Mouse (Mus musculus) MEL (cell line): ENCODE results near the gene Limch1. TPM values are rescaled to one million over a fixed set of nuclear protein-coding genes. Genes with fewer than 3 reads are reported as not detected.

Experiments
- DNase-seq: peaks from one replicate; pipeline ENCODE4 v3.0.0; 2011; ENCODE audit warnings: low read depth, low spot score
- H3K27ac ChIP-seq: 2 replicates; pipeline ENCODE4 v1.5.1; 2012; ENCODE audit warnings: low read depth, mild to moderate bottlenecking, control low read depth, low read length, moderate library complexity; ENCODE audit not compliant: control insufficient read depth
- H3K27me3 ChIP-seq, 2 experiments: fragments of 150-350 bp in 1 of 2; sonication (generic) in 1 of 2; 2 replicates each; pipeline ENCODE4 v1.6.1; 2012; ENCODE audit warnings: low read length in 2 of 2, mild to moderate bottlenecking in 2 of 2, improper control_type of control experiment in 1 of 2, moderate library complexity in 1 of 2; ENCODE audit not compliant: insufficient read depth in 2 of 2, control insufficient read depth in 1 of 2
- H3K36me3 ChIP-seq, 2 experiments: 2 replicates each; pipeline ENCODE4 v1.6.1; 2012 to 2014; ENCODE audit warnings: low read length in 2 of 2, improper control_type of control experiment in 1 of 2, inconsistent platforms in 1 of 2, mild to moderate bottlenecking in 1 of 2; ENCODE audit not compliant: insufficient read depth in 2 of 2, control insufficient read depth in 1 of 2
- H3K4me1 ChIP-seq, 2 experiments: fragments of 150-350 bp in 1 of 2; sonication (generic) in 1 of 2; 2 replicates each; pipeline ENCODE4 v1.6.1; 2012; ENCODE audit warnings: low read length in 2 of 2, improper control_type of control experiment in 1 of 2, mild to moderate bottlenecking in 1 of 2; ENCODE audit not compliant: insufficient read depth in 2 of 2, control insufficient read depth in 1 of 2
- H3K4me3 ChIP-seq, 2 experiments: fragments of 150-350 bp in 1 of 2; sonication (generic) in 1 of 2; 2 replicates each; pipeline ENCODE4 v1.5.1; 2012; ENCODE audit warnings: low read depth in 2 of 2, low read length in 2 of 2, mild to moderate bottlenecking in 2 of 2, moderate library complexity in 2 of 2, control low read depth in 1 of 2, improper control_type of control experiment in 1 of 2; ENCODE audit not compliant: control insufficient read depth in 1 of 2, insufficient read depth in 1 of 2
- H3K79me2 ChIP-seq: 2 replicates; pipeline ENCODE4 v1.6.1; 2012; ENCODE audit warnings: mild to moderate bottlenecking, low read length, moderate library complexity; ENCODE audit not compliant: control insufficient read depth, poor library complexity, insufficient read depth
- H3K9ac ChIP-seq: 2 replicates; pipeline ENCODE4 v1.6.1; 2012; ENCODE audit warnings: low read depth, mild to moderate bottlenecking, control low read depth, low read length, moderate library complexity; ENCODE audit not compliant: control insufficient read depth, poor library complexity, severe bottlenecking
- H3K9me3 ChIP-seq: fragments of 150-350 bp; sonication (generic); replicated peaks from 2 replicates; pipeline ENCODE4 v1.6.1; 2012; ENCODE audit warnings: mild to moderate bottlenecking, low read length, improper control_type of control experiment, moderate library complexity; ENCODE audit not compliant: insufficient read depth
- BHLHE40 ChIP-seq: IDR thresholded peaks from 2 replicates; pipeline ENCODE4 v1.6.1; 2012; ENCODE audit warnings: low read depth, mild to moderate bottlenecking, inconsistent platforms, low read length, improper control_type of control experiment, borderline replicate concordance
- CHD1 ChIP-seq: IDR thresholded peaks from 2 replicates; pipeline ENCODE4 v1.6.1; 2012; ENCODE audit warnings: low read depth, mild to moderate bottlenecking, inconsistent platforms, low read length, improper control_type of control experiment
- CTCF ChIP-seq, 3 experiments: IDR thresholded peaks in 2 of 3; conservative IDR thresholded peaks in 1 of 3; 2 replicates each; pipeline ENCODE4 v1.5.1; 2011 to 2012; ENCODE audit warnings: low read length in 3 of 3, low read depth in 2 of 3, mild to moderate bottlenecking in 2 of 3, improper control_type of control experiment in 1 of 3, inconsistent platforms in 1 of 3, mixed read lengths in 1 of 3, moderate library complexity in 1 of 3; ENCODE audit not compliant: control insufficient read depth in 1 of 3, insufficient read depth in 1 of 3, poor library complexity in 1 of 3, severe bottlenecking in 1 of 3
- ETS1 ChIP-seq: IDR thresholded peaks from 2 replicates; pipeline ENCODE4 v1.6.1; 2012; ENCODE audit warnings: low read depth, mild to moderate bottlenecking, inconsistent platforms, low read length, improper control_type of control experiment, moderate library complexity
- GABPA ChIP-seq: IDR thresholded peaks from 2 replicates; pipeline ENCODE4 v1.6.1; 2012; ENCODE audit warnings: low read depth, mild to moderate bottlenecking, inconsistent platforms, low read length, improper control_type of control experiment, moderate library complexity
- MAX ChIP-seq: IDR thresholded peaks from 2 replicates; pipeline ENCODE4 v1.6.1; 2011; ENCODE audit warnings: low read length, improper control_type of control experiment
- MEF2A ChIP-seq: IDR thresholded peaks from 2 replicates; pipeline ENCODE4 v1.6.1; 2014; ENCODE audit warnings: low read depth, mild to moderate bottlenecking, inconsistent platforms, low read length, improper control_type of control experiment; ENCODE audit not compliant: poor library complexity, insufficient replicate concordance, severe bottlenecking; ENCODE audit errors: extremely low read depth
- MXI1 ChIP-seq: IDR thresholded peaks from 2 replicates; pipeline ENCODE4 v1.6.1; 2011; ENCODE audit warnings: mild to moderate bottlenecking, low read depth, low read length, improper control_type of control experiment
- MYC ChIP-seq: IDR thresholded peaks from 2 replicates; pipeline ENCODE4 v1.6.1; 2011; ENCODE audit warnings: low read depth, mild to moderate bottlenecking, low read length, improper control_type of control experiment, moderate library complexity
- POLR2A ChIP-seq, 2 experiments: IDR thresholded peaks; 2 replicates each; pipeline ENCODE4 v1.6.1; 2011 to 2012; ENCODE audit warnings: low read length in 2 of 2, mild to moderate bottlenecking in 2 of 2, control low read depth in 1 of 2, improper control_type of control experiment in 1 of 2, low read depth in 1 of 2, moderate library complexity in 1 of 2; ENCODE audit not compliant: control insufficient read depth in 1 of 2, insufficient read depth in 1 of 2, poor library complexity in 1 of 2
- POLR2AphosphoS2 ChIP-seq: IDR thresholded peaks from 2 replicates; pipeline ENCODE4 v1.6.1; 2011; ENCODE audit warnings: low read length, improper control_type of control experiment
- POLR2AphosphoS5 ChIP-seq: IDR thresholded peaks from 2 replicates; pipeline ENCODE4 v1.6.1; 2012; ENCODE audit warnings: low read depth, borderline replicate concordance, mild to moderate bottlenecking, inconsistent platforms, low read length, moderate library complexity, mixed read lengths
- RCOR1 ChIP-seq: IDR thresholded peaks from 2 replicates; pipeline ENCODE4 v1.6.1; 2012; ENCODE audit warnings: low read depth, mild to moderate bottlenecking, inconsistent platforms, low read length, improper control_type of control experiment
- SIN3A ChIP-seq: IDR thresholded peaks from 2 replicates; pipeline ENCODE4 v1.6.1; 2012; ENCODE audit warnings: low read length, improper control_type of control experiment, inconsistent platforms
- SMC3 ChIP-seq: IDR thresholded peaks from 2 replicates; pipeline ENCODE4 v1.6.1; 2011; ENCODE audit warnings: low read depth, low read length, improper control_type of control experiment
- TAL1 ChIP-seq: IDR thresholded peaks from 2 replicates; pipeline ENCODE4 v1.6.1; 2012; ENCODE audit warnings: mild to moderate bottlenecking, inconsistent platforms, low read length, moderate library complexity, mixed read lengths
- TBP ChIP-seq: IDR thresholded peaks from 2 replicates; pipeline ENCODE4 v1.8.0; 2011; ENCODE audit warnings: low read depth, low read length, improper control_type of control experiment
- UBTF ChIP-seq: IDR thresholded peaks from 2 replicates; pipeline ENCODE4 v1.6.1; 2012; ENCODE audit warnings: low read depth, mild to moderate bottlenecking, inconsistent platforms, low read length, improper control_type of control experiment, moderate library complexity, borderline replicate concordance; ENCODE audit not compliant: insufficient read depth
- USF1 ChIP-seq: IDR thresholded peaks from 2 replicates; pipeline ENCODE4 v1.6.1; 2014; ENCODE audit warnings: low read depth, mild to moderate bottlenecking, inconsistent platforms, low read length, improper control_type of control experiment, moderate library complexity
- USF2 ChIP-seq, 2 experiments: IDR thresholded peaks; 2 replicates each; pipeline ENCODE4 v1.6.1; 2011 to 2012; ENCODE audit warnings: improper control_type of control experiment in 2 of 2, low read length in 2 of 2, borderline replicate concordance in 1 of 2, inconsistent platforms in 1 of 2, low read depth in 1 of 2, mild to moderate bottlenecking in 1 of 2; ENCODE audit not compliant: insufficient read depth in 1 of 2
- ZKSCAN1 ChIP-seq: IDR thresholded peaks from 2 replicates; pipeline ENCODE4 v1.6.1; 2012; ENCODE audit warnings: low read depth, mild to moderate bottlenecking, inconsistent platforms, low read length, improper control_type of control experiment, moderate library complexity
- ZMIZ1 ChIP-seq: IDR thresholded peaks from 2 replicates; pipeline ENCODE4 v1.6.1; 2012; ENCODE audit warnings: low read depth, mild to moderate bottlenecking, inconsistent platforms, low read length, improper control_type of control experiment, moderate library complexity
- ZNF384 ChIP-seq: IDR thresholded peaks from 2 replicates; pipeline ENCODE4 v1.6.1; 2012; ENCODE audit warnings: low read depth, mild to moderate bottlenecking, inconsistent platforms, low read length, improper control_type of control experiment
- polyA plus RNA-seq, 2 experiments: library from polyadenylated mRNA; stranded (reverse) in 1 of 2; unstranded in 1 of 2; fragments of >175 nt in 1 of 2; fragments of >200 nt in 1 of 2; gene quantifications; 2 replicates each; pipeline versions ENCODE4 v1.2.1 to v1.2.4; 2012; ENCODE audit warnings: low replicate concordance in 2 of 2, low read depth in 1 of 2; ENCODE audit not compliant: insufficient read length in 2 of 2, insufficient read depth in 1 of 2, missing spikeins in 1 of 2
- total RNA-seq: library from RNA; depleted of rRNA; stranded (reverse); fragments of 300-350 nt; gene quantifications from 2 replicates; pipeline ENCODE4 v1.2.3, GENCODE M21; 2012

The Limch1 gene
- total and polyA plus RNA-seq, 3 experiments: not detected

GRCm38 (mm10) chr5:66701951-66702350, 43.7 kb upstream of the Limch1 start:
- no peaks in the 10 kb centered on the region for H3K27me3 ChIP-seq
- H3K4me1 ChIP-seq: no peaks in the 10 kb centered on the region
- H3K4me3 ChIP-seq: no peak overlapping the region
- H3K9me3 ChIP-seq: no peaks in the 10 kb centered on the region
- H3K27ac ChIP-seq: no peak overlapping the region
- DNase-seq: no peak
- TF ChIP-seq CTCF (IDR thresholded peaks at IDR 0.05 in 2 of 3, conservative IDR thresholded peaks at IDR 0.05 in 1 of 3; ENCODE audit: control insufficient read depth in 1 of 3, insufficient read depth in 1 of 3, low read depth in 2 of 3, low read length in 3 of 3, poor library complexity in 1 of 3, severe bottlenecking in 1 of 3): no peak
- TF ChIP-seq TBP: no peak
- TF ChIP-seq ZNF384: no peak
- no peak for TF ChIP-seq USF1
- TF ChIP-seq ZKSCAN1: no peak
- TF ChIP-seq MEF2A: no peak
- TF ChIP-seq TAL1: no peak
- no peak for TF ChIP-seq ZMIZ1
- no peak for TF ChIP-seq UBTF
- no peak for TF ChIP-seq POLR2AphosphoS2
- TF ChIP-seq ETS1: no peak
- no peak for TF ChIP-seq MAX
- TF ChIP-seq MXI1: no peak
- no peak for TF ChIP-seq POLR2AphosphoS5
- no peak for TF ChIP-seq GABPA
- TF ChIP-seq MYC: no peak
- no peak for TF ChIP-seq POLR2A (IDR thresholded peaks at IDR 0.05; ENCODE audit: control insufficient read depth in 1 of 2, insufficient read depth in 1 of 2, low read depth in 1 of 2, low read length in 2 of 2, poor library complexity in 1 of 2)
- no peak overlapping the region for H3K9ac ChIP-seq
- no peaks in the 10 kb centered on the region for H3K36me3 ChIP-seq
- H3K79me2 ChIP-seq: no peaks in the 10 kb centered on the region

- H3K9ac ChIP-seq: no peak overlapping the region
- H3K36me3 ChIP-seq: no peaks in the 10 kb centered on the region
- TF ChIP-seq CTCF (IDR thresholded peaks at IDR 0.05 in 2 of 3, conservative IDR thresholded peaks at IDR 0.05 in 1 of 3; ENCODE audit: control insufficient read depth in 1 of 3, insufficient read depth in 1 of 3, low read depth in 2 of 3, low read length in 3 of 3, poor library complexity in 1 of 3, severe bottlenecking in 1 of 3) (no peak), TBP (no peak), TAL1 (no peak), BHLHE40 (no peak), USF1 (no peak), SMC3 (no peak), USF2 (IDR thresholded peaks at IDR 0.05; ENCODE audit: borderline replicate concordance in 1 of 2, insufficient read depth in 1 of 2, low read depth in 1 of 2, low read length in 2 of 2) (no peak), POLR2AphosphoS2 (no peak), UBTF (no peak), RCOR1 (no peak), CHD1 (no peak), SIN3A (no peak)
- no peaks in the 10 kb centered on the region for H3K4me1 ChIP-seq
- no peak overlapping the region for H3K27ac ChIP-seq
- no peak overlapping the region for H3K4me3 ChIP-seq
- DNase-seq: no peak
- H3K9me3 ChIP-seq: no peaks in the 10 kb centered on the region
- H3K27me3 ChIP-seq: no peaks in the 10 kb centered on the region
- H3K79me2 ChIP-seq: no peaks in the 10 kb centered on the region
Measured at GRCm38 (mm10) chr5:66703317-66704004, 42.2 kb upstream of the Limch1 start.
